Mouse (Mus musculus): Measurements from ENCODE around the gene Ncln. TPM values are rescaled to one million over a fixed set of nuclear protein-coding genes. Genes with fewer than 3 reads are reported as not detected.

The Ncln gene
- polyA plus RNA-seq, 1 experiment from 2014 or later = 56.1 TPM

DNA sequence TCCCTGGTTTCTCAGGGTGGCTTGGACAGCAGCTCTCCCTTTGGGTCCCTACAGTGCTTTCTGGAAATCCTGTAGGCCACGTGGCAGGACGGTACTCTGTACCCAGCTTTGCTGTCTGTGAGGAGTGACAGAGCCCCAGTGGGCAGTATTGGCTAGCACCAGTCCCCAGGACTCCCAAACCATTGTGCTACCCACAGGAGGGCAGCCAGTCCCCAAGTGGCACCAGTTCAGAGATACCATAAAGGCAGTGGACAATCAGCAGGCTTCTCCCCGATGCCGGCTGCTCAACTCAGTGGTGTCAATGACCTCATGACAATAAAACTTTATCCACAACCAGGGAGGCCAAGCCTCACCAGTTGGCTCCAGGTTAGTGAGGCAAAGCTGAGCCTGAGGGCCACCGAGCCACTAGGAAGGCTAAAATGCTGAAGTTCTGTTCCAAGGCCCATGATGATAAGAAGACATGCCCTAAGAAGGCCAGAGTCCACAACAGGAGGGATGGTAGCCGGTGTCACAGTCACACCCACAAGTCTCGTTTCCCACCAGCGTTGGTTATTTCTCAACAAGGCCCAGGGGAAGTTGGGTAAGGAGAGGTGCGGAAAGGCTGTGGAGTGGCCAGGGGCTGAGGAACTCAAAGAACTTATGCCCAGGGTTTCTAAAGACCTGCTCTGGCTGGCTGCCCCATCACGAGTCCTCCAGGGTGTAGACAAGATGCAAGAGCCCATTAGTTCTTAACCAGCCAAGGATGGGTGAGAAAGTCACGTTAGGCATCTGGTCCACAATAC, 1.7 kb downstream of the Ncln start:
- WGBS = 73% methylated on average over 11 of the region's 11 CpGs
- H3K36me3 ChIP-seq (ENCODE audit: insufficient read depth, low read length) = peaks cover 30% of the 10 kb centered on the region
- no peak overlapping the region for H3K4me3 ChIP-seq (replicated peaks; ENCODE audit: low read depth, low read length)
- TF ChIP-seq CTCF (IDR thresholded peaks at IDR 0.05; ENCODE audit: low read depth) = no peak
- peaks cover 10% of the 10 kb centered on the region; the same call in 1 of the 2 replicates for H3K4me1 ChIP-seq (replicated peaks; ENCODE audit: insufficient read depth, low read length)
- ATAC-seq (replicated peaks; ENCODE audit: low FRiP score, low read depth) (no peak), DNase-seq (ENCODE audit: low spot score) (no peak)
- H3K9ac ChIP-seq (ENCODE audit: low read depth, low read length) = no peak overlapping the region
- no peak overlapping the region for H3K27ac ChIP-seq
- no peaks in the 10 kb centered on the region for H3K9me3 ChIP-seq (replicated peaks; ENCODE audit: low read length)
- H3K27me3 ChIP-seq (ENCODE audit: insufficient read depth, low read length) = no peaks in the 10 kb centered on the region
- H3K4me2 ChIP-seq (ENCODE audit: low read length) = peak overlapping the region; percentile 93; the same call in 1 of the 2 replicates

- Histone ChIP-seq H3K36me3 (ENCODE audit: insufficient read depth, low read length) (peaks cover 37% of the 10 kb centered on the region), H3K27ac (no peak overlapping the region), H3K4me3 (replicated peaks; ENCODE audit: low read depth, low read length) (no peak overlapping the region), H3K4me2 (ENCODE audit: low read length) (no peak overlapping the region), H3K4me1 (replicated peaks; ENCODE audit: insufficient read depth, low read length) (peaks cover 10% of the 10 kb centered on the region; the same call in 1 of the 2 replicates), H3K9ac (ENCODE audit: low read depth, low read length) (no peak overlapping the region), H3K27me3 (ENCODE audit: insufficient read depth, low read length) (no peaks in the 10 kb centered on the region), H3K9me3 (replicated peaks; ENCODE audit: low read length) (no peaks in the 10 kb centered on the region)
- WGBS = 70% methylated on average over 8 of the region's 8 CpGs
- ATAC-seq (replicated peaks; ENCODE audit: low FRiP score, low read depth) (no peak), DNase-seq (ENCODE audit: low spot score) (no peak)
- peak; percentile 52; the same call in 1 of the 2 replicates for TF ChIP-seq CTCF (IDR thresholded peaks at IDR 0.05; ENCODE audit: low read depth)
Observed at GRCm38 (mm10) chr10:81493601-81494220, 2.5 kb downstream of the Ncln start.

GRCm38 (mm10) chr10:81492606-81493240, 3.5 kb downstream of the Ncln start:
- H3K27ac ChIP-seq = no peak overlapping the region
- H3K4me2 ChIP-seq (ENCODE audit: low read length) = no peak overlapping the region
- H3K9ac ChIP-seq (ENCODE audit: low read depth, low read length) = no peak overlapping the region
- ATAC-seq (replicated peaks; ENCODE audit: low FRiP score, low read depth) (no peak), DNase-seq (ENCODE audit: low spot score) (no peak)
- no peaks in the 10 kb centered on the region for H3K27me3 ChIP-seq (ENCODE audit: insufficient read depth, low read length)
- peaks cover 46% of the 10 kb centered on the region for H3K36me3 ChIP-seq (ENCODE audit: insufficient read depth, low read length)
- WGBS = 92% methylated on average over 11 of the region's 11 CpGs
- no peak for TF ChIP-seq CTCF (IDR thresholded peaks at IDR 0.05; ENCODE audit: low read depth)
- peaks cover 10% of the 10 kb centered on the region; the same call in 1 of the 2 replicates for H3K4me1 ChIP-seq (replicated peaks; ENCODE audit: insufficient read depth, low read length)
- H3K9me3 ChIP-seq (replicated peaks; ENCODE audit: low read length) = no peaks in the 10 kb centered on the region
- no peak overlapping the region for H3K4me3 ChIP-seq (replicated peaks; ENCODE audit: low read depth, low read length)

DNA sequence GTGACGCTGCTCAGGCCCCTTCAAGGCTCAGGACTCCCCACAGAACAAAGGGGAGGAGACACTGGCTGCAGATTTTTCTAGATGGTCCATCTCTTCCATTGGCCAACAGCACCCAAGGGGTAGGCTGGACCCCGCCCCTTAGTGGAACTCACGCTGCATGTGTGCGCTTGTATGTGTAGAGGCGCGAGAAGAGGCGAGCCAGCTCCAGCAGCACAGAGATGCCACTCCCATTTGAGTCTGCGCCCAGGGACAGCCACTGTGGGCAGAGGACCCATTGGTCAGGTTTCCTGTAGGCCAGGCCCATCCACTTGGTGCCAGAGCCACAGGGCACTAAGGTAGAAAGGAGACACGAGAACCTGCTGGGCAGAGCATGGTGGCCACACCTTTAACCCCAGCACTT, 5.2 kb downstream of the Ncln start:
- Histone ChIP-seq H3K27me3 (ENCODE audit: insufficient read depth, low read length) (no peaks in the 10 kb centered on the region), H3K4me3 (replicated peaks; ENCODE audit: low read depth, low read length) (no peak overlapping the region), H3K4me2 (ENCODE audit: low read length) (no peak overlapping the region), H3K9me3 (replicated peaks; ENCODE audit: low read length) (no peaks in the 10 kb centered on the region), H3K9ac (ENCODE audit: low read depth, low read length) (no peak overlapping the region), H3K27ac (no peak overlapping the region), H3K4me1 (replicated peaks; ENCODE audit: insufficient read depth, low read length) (peaks cover 10% of the 10 kb centered on the region; the same call in 1 of the 2 replicates), H3K36me3 (ENCODE audit: insufficient read depth, low read length) (peaks cover 53% of the 10 kb centered on the region)
- DNase-seq (ENCODE audit: low spot score) (no peak), ATAC-seq (replicated peaks; ENCODE audit: low FRiP score, low read depth) (no peak)
- WGBS = 90% methylated on average over 9 of the region's 9 CpGs
- no peak for TF ChIP-seq CTCF (IDR thresholded peaks at IDR 0.05; ENCODE audit: low read depth)

DNA sequence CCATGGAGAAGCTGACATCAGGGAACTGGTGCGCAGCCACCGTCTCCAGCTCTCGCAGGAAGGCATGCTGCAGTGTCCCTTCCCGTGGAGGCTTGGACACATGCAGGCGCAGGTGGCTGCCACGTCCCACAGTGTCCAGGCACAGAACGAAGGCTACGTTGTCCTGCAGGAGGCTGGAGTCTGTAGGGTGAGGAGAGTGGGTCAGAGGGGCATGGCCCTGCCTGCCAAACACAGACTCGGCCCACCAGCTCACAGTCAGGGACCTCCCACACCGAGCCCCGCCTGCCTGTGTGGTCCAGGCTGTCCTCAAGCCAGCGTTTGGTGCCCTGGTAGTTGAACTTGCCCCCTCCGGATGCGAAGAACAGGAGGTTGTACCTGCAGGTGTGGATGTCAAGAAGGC, 6.3 kb downstream of the Ncln start:
- H3K4me3 ChIP-seq (replicated peaks; ENCODE audit: low read depth, low read length) = no peak overlapping the region
- no peak for DNase-seq (ENCODE audit: low spot score)
- 70% methylated on average over 14 of the region's 14 CpGs for WGBS

GRCm38 (mm10) chr10:81488081-81488480, 8.1 kb downstream of the Ncln start:
- DNase-seq (ENCODE audit: low spot score) = no peak
- H3K4me1 ChIP-seq (replicated peaks; ENCODE audit: insufficient read depth, low read length) = no peaks in the 10 kb centered on the region
- H3K9me3 ChIP-seq (replicated peaks; ENCODE audit: low read length) = no peaks in the 10 kb centered on the region
- ATAC-seq (replicated peaks; ENCODE audit: low FRiP score, low read depth) = no peak
- H3K36me3 ChIP-seq (ENCODE audit: insufficient read depth, low read length) = peaks cover 53% of the 10 kb centered on the region
- no peak overlapping the region for H3K4me3 ChIP-seq (replicated peaks; ENCODE audit: low read depth, low read length)
- TF ChIP-seq CTCF (IDR thresholded peaks at IDR 0.05; ENCODE audit: low read depth) = no peak
- no peak overlapping the region for H3K9ac ChIP-seq (ENCODE audit: low read depth, low read length)
- no peak overlapping the region for H3K27ac ChIP-seq
- H3K4me2 ChIP-seq (ENCODE audit: low read length) = no peak overlapping the region
- WGBS = 82% methylated on average over 11 of the region's 11 CpGs
- H3K27me3 ChIP-seq (ENCODE audit: insufficient read depth, low read length) = no peaks in the 10 kb centered on the region

More for the DNA sequence above, 6.3 kb downstream of the Ncln start:
- Histone ChIP-seq H3K9ac (ENCODE audit: low read depth, low read length) (no peak overlapping the region), H3K36me3 (ENCODE audit: insufficient read depth, low read length) (peaks cover 53% of the 10 kb centered on the region), H3K4me1 (replicated peaks; ENCODE audit: insufficient read depth, low read length) (peaks cover 3% of the 10 kb centered on the region; the same call in 1 of the 2 replicates), H3K9me3 (replicated peaks; ENCODE audit: low read length) (no peaks in the 10 kb centered on the region), H3K4me2 (ENCODE audit: low read length) (no peak overlapping the region), H3K27ac (no peak overlapping the region), H3K27me3 (ENCODE audit: insufficient read depth, low read length) (no peaks in the 10 kb centered on the region)
- TF ChIP-seq CTCF (IDR thresholded peaks at IDR 0.05; ENCODE audit: low read depth) = no peak
- no peak for ATAC-seq (replicated peaks; ENCODE audit: low FRiP score, low read depth)
